Mouse (Mus musculus) testis, adult 2 months (tissue): Measurements from ENCODE around the gene Aoc3.

Source experiments
- CTCF ChIP-seq: fragments of 200-500 bp; IDR thresholded peaks from 2 replicates; pipeline ENCODE4 v1.5.1; 2012; ENCODE audit warnings: low read depth, mild to moderate bottlenecking, inconsistent platforms, low read length, moderate library complexity; ENCODE audit not compliant: control insufficient read depth, insufficient read depth, insufficient replicate concordance
- POLR2A ChIP-seq: fragments of 200-500 bp; IDR thresholded peaks from 2 replicates; pipeline ENCODE4 v1.6.1; 2012; ENCODE audit warnings: low read depth, mild to moderate bottlenecking, inconsistent platforms, low read length, moderate library complexity; ENCODE audit not compliant: control insufficient read depth

DNA sequence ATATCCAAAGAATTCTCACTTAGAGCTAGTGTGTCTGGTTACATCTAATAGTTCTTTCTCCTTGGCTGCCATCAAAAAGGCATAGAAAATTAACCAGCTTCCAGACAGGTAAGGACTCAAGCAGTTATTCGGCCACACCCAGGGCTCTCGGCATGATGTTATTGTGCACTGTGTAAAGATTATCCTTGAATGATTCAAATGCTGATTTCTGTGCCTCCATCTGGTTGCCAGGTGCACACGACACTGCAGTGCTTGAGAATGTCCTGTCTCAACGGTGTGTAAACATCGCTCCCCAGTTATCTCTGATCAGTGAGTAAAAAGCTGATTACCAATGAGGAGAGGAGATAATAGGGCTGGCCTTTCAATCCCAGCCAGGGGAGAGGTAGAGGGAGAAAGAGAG, 22.7 kb upstream of the Aoc3 start:
- no peak for TF ChIP-seq CTCF
- no peak for TF ChIP-seq POLR2A
